Mouse (Mus musculus): ENCODE data around the gene Atp5c1. TPM values are rescaled to one million over a fixed set of nuclear protein-coding genes. Genes with fewer than 3 reads are reported as not detected.

Gene Atp5c1
- polyA plus RNA-seq (2017; shearing (Covaris generic)) = 100 to 1,000 TPM; 659 to 745 TPM

DNA sequence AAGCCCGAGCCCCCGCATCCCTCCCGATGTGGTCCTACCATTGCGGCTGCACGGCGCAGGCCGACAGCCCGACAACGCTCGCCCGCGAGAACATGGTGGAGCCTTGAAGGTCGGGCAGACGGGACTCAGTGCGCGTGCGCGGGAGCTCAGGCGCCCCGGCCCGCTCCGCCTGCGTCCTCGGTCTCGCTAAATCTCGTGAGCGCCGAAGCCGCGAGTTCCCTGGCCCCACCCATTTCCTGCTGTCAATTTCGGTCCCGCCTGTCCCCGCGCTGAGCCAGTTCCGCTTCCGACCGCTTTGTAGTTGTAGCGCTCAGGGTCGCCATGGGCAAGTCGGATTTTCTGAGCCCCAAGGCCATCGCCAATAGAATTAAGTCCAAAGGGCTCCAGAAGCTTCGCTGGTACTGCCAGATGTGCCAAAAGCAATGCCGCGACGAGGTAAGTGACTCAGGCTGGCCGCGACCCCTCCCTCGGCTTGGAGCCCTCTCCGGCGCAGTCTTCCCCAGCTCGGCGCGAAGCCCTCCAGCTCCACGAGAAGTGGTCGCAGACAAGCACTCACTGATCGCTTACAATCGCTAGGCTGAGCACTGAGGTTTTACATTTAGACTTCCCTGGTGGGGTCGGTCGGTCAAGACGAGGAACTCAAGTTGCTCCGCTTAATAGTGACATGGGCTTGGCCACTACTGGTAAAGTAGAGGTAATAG lies at the start of gene Atp5c1, which contains the start of gene Kin:
Gene Atp5c1, minus strand, starts transcription at position 201 of the 701 bp plus-strand sequence.
Gene Kin, plus strand, starts transcription at position 284 of the 701 bp plus-strand sequence.
- ATAC-seq = peak; percentile 98

DNA sequence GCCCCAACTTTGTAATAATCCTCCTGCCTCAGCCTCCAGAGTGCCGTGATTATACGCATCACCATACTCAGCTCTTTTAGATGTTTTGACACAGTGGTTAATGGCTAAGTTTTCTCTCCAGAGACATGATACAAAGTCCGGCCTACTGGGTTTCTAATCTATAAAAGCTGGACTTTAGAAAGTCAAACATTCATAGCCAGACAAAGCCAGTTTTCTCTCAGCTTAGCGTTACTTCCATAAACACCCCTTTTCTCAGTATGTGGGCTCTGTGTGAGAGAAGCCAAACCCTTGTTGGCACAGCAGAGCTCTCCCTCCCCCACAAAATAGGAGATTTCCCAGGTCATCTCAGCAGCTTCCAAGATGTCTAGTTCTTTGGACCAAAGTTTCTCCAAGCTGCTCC lies 48.3 kb upstream of the Atp5c1 start:
- ATAC-seq = no peak

DNA sequence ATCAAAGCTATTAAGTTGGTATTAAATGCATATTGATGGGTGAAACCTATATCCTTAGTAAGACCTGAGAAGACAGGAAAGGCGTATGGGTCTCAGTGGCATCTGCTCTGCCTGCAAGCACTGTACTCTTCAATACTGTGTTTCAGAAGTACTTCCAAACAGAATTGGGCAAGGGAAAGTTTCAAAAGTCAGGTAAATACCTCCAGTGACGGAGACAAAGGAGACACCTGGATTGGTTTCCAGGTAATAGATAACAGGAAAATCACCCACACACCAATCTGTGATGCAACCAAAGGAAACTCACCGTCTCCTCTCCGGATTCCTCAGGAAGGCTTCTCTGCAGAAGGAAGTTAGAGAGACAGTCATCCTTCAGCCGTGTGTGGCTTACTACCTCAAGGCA lies 47.2 kb upstream of the Atp5c1 start:
- no peak for ATAC-seq

DNA sequence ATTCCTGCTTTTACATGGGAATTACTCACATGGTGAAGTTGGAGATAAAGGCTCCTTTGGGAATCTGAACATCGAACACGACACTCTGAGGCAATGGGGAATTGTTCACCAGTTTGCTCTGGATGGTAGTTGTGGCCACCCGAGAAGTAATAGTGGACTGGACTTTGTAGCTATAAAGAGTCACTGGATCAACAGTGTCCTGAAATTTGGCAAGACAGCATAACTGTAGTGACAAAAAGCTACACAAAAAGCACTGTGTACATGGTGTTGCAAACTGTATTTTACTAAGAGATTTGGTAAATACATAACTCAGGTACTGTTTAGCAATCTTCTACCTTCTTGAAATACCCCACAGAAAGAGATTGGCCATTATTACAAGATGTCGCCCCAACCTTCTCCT lies 45.8 kb upstream of the Atp5c1 start:
- no peak for ATAC-seq

DNA sequence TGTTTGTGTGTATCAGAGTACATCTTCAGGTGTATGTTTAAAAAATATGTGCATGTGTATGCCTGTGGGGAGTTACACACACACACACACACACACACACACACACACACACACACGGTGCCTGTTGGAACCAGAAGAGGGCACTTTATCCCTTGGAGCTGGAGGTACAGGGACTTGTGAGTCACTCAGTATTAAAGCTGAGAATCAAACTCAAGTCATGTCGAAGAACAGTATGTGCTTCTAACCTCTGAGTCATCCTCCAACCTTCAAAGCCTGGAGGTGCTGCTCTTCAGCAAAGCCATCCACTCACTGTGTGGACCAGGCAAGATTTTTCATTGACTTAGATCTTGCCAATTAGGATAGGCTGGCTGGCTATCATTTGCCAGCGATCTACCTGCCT lies 41.5 kb upstream of the Atp5c1 start:
- ATAC-seq = no peak

DNA sequence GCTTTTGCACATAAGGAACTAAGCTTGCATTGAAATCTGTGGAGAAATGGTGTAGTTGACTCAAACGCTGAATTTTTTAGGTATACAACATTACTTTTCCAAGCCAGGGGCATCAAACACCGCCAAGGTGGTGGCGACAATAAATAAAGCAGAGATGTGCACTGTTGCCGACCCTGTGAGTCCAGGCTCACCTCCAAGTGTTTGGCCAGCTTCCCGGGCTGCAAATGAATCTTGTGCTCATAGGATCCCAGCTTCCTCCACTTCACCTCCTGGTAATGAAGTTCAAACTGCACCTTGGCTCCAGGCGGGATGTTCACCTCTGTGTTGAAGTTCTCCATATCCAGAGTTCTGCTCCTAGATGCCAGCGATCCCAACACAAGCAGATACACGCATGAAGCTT lies 39.0 kb upstream of the Atp5c1 start:
- ATAC-seq = no peak

DNA sequence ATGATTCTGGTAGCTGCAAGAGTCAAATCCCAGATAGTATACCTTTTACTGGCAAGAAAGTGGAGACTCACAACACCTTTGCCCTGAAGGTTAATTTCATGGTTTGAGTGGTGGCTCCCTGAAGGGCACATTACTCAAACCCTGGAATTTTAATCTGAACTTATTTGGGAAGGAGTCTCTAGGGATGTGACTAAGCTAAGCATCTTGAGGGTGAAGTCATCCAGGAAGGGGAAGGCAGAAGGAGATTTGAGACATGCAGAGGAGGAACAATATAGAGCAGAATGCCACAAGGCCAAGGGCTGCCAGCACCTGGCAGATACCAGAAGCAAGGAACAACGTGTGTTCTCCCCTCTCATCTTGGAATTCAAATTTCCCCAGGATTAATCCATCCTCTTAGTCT lies 38.4 kb upstream of the Atp5c1 start:
- no peak for ATAC-seq

DNA sequence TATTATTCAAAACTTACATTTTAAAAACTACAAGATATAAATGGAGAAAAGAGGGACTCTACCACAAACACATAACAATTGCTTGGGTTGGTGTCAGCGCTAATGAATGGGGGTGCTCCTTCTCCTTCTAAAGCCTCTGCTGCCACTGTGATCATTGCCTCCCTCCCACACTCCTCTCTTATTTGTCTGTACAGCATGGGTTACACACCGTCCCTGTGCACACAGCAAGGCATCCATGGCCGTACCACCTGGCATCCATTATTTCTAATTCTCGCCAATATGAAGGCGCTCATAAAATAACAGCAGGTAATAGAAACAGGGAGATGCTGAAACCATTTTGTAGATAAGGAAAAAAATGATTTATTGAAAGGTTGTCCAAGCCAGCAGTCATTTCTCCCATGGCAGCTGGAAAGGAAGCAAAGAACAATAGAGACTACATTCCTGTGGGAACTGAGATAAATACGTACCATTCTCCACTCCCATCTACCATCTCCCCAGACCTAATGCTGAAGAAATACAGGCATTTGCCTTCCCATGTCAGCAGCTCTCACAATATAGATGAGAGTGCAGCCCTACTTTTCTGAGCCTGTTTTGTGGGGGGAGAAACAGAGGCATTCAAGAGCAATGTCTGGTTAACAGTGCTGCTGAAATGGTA lies 28.4 kb upstream of the Atp5c1 start:
- ATAC-seq = no peak

DNA sequence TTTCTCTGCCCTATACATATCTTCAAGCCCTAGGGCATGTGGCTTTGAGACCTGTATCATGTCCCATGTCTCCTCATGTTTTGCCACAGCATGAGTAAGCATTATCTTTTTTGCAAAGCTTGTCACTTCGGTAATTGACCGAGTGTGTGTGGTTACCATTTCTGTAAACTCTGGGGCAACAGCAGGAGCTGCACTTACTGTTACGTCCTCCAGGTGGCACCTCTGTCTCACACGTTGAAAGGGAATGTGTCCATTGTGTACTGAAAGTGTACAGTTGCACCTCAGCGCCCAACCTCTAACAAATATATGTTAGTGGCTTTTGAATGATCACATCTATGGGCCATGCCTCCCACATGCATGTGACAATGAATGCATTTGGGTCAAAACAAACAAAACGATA lies 20.9 kb upstream of the Atp5c1 start:
- ATAC-seq = peak; percentile 76

DNA sequence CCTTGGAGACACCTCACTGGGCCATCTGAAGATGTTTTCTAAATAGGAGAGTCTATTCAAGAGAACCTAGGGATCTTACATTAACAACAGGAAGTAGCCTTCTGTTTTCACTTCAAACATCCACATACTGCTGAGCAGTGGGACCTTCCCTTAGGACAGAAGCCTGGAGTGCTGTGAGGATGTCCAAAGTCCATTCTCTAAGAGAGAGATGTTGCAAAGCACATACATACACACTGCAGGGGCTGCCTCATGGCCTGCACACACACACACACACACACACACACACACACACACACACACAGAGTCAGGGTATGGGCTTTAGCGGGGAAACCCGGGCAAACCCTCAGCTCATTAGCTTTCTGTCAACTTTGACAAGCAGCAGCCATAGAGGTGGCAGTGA lies 20.2 kb upstream of the Atp5c1 start:
- ATAC-seq = no peak

DNA sequence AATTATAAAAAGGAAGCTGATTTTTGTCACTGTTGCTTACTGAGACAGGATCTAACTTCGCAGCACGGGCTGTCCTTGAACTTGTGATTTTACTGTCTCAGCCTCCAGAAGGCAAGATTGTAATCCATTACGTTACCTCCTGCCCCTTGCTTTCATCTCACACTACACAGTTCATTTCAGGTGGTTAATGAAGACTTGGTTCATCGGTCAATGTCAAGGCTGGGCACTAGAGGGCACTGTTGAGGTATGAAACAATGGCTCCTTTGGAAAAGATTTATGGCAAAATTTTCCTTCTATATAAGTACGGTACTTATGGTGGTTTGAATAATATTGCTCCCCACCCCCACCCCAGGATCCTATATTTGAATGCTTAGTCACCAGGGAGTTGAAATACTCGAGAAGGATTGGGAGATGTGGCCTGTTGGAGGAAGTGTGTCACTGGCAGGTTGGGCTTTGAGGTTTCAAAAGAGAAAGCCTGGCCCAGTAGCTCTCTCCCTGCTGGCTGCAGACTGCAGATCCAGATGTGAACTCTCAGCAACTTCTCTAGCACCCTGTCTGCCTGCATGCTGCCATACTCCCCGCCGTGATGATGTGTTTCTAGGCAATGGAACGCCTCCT lies 18.4 kb upstream of the Atp5c1 start:
- peak; percentile 36 for ATAC-seq

DNA sequence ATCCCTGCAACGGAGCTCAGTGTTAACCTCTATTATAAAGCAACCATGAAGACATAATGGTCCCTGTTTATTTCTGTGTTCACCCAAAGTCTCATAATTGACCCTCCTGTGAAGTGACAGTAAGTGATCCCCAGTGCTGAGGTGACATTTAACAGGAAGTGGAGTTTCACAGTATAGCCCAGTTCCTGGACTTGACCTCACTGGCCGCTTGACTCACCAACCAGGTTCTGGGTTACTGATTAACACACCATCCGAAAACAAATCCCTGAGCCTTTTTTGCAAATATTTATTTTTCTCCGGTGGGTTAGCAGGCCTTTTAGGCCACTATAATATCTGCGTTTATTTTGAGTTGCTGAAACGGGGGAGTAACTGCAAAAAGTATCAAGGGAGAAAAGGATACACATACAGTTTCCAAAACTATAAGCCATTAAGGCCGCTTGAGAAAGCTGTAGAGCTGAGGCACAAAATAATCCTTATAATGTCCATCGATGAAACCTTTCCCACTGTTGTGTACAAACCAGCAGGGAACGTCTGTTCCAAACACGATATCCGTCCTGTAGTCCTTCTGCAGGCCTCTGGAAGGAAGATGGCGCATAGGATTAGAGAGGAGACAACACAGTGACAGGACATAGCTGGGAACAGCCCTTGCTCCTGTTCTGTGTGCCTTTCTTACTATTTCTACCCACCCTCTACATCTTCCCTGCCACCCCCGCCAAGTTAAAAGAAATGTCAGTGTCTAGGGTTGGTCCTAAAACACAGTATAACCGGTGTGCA lies 14.2 kb upstream of the Atp5c1 start:
- ATAC-seq = no peak

DNA sequence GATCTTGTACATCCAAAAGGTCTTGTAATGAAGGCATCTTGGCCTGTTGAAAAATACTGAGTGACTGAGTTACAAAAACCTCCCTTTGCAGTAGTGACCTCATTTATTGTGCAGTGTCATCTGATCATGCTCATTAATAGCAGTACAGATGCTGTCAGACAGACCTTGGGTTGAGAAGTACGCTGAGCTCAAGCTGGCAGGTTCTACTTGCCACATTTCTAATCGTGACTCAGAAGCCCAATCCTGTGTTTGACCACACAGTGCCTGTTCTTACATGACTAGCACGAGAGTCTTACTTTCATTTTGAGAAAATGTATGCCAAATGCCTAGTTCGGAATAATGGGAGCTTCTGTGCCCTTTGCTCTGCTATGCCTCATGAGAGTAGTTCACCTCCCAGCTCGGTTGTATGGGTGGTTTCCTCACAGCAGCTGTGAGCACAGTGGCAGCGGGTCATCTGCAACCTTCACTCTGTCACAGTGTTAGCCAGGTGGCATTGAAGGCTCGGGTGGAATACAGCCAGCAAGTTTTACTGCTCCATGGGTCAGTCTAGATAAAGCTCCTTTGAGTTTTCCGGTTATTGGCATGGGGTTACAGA lies 7.0 kb upstream of the Atp5c1 start:
- ATAC-seq = no peak

DNA sequence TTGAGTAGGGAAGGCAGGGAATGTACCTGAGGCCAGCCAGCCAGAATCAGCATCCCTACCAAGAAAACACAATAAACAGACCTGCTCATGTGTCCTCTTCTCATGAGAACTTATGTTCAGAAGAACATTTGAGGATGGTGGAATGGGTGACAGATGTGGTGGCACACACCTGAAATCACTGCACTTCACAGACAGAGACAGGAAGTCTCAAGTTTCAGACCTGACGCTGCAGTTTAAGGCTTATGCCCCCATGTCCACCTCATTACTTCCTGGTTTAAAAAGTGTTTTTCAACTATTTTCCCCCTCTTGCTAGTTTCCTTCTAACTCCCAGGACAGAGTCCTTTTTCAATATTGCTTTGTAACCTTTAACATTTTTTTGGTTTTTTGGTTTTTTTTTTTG lies 2.4 kb upstream of the Atp5c1 start:
- ATAC-seq = no peak

DNA sequence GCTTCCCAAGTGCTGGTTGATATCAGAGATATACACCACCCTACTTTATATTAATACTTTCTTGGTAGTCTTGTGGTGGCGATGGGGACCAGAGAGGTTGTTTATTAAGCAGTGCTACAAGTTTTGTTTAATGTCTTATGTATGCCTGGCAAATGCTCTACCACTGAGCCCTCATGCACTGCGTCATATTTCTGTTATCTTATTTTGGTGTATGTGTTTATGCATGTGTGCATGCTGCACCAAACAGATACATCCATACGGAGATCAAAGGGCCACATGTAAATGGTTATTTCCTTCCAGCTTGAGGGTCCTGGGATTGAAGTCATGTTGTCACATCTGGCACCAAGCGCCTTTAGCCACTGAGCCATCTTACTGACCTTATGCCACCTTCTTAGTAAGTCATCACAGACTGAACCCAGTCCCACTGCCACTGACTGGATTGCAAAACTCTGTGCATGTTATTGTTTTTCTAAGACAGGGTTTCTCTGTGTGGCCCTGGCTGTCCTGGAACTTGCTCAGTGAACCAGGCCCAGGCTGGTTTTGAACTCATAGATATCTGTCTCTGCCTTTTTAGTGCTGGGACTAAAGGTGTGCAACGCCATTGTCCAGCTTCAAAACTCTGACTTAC lies 1.3 kb upstream of the Atp5c1 start:
- no peak for ATAC-seq

DNA sequence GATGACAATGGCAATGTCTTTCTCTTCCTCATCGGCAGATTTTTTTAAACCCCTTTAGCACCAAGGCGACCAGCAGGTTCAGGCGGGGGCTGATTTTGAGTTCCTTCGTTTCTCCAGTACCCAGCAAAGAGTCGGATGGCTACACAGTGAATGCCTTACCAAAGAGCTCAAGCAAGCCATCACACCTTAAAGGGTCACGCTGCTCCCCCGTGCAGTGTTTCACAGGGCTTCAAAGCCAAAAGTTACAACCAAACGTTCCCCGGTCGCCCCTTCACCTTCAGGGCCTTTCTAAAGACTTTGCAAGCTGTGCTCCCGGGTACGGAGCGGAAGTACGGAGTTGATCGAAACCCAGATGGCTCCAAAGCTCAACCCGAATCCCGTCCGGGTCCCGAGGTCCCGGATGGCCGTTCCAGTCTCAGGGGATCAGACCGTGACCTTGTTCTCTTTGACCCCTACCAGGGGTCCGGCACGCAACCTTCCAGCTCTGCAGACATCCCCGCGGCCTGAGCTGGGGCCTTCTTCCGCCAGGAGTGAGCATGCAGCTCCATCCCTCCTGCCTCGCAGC lies 483 bp downstream of the Atp5c1 start:
- ATAC-seq = peak; percentile 45

DNA sequence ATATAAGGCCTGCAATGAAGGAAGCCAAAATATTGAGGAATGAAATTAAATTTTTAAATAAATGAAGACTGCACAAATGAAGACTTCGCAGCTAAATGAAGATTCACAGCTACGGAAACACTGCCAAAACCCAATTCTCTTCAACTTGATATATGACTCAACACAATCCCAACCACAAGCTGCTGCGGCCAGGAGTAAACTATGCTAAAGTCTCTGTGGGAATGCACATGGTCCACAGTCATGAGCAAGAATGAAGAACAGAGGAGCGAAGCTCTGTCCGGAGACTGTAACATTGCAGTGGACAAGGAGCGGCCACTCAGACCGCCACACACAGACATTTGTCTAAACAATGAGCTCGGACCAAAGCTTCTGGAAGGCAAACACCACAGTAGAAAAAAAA lies 3.6 kb downstream of the Atp5c1 start:
- no peak for ATAC-seq

DNA sequence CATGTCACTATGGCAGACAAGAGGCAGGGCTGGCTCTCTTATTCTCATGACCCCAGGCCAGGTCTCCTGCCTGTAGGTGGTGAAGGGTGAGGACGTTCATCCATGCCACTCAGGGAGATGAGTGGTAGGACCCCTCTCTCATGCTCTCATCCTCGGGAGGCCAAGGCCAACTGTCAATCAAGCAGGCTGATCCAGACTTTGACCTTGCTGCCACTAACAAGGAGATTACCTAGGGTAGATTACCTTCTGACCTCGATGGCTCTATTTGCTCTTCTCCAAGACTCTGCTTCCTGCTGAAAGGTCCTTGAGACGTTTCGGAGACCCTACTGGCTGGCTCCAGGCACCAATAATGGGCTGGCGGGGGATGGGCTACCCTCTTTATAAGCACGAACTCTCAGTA lies 5.8 kb downstream of the Atp5c1 start:
- ATAC-seq = no peak

DNA sequence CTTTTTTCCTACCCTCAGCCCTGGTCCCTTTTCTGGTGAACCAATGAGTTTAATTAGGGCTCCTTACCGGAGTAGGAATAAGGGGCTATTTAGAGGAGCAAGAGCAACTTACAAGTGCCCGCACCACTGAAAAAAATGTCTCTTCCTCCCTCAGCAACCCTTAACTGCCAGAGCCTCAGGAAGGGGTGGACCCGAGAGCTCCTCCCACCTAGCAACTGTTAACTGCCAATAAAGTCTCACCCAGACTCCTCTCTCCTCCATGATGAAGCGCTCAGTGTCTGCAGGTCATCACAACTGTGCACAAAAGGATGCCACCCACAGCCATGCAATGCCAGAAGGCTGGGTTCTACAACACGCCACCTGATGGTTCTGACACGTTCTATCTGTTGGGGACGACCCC lies 8.6 kb downstream of the Atp5c1 start:
- ATAC-seq = no peak

DNA sequence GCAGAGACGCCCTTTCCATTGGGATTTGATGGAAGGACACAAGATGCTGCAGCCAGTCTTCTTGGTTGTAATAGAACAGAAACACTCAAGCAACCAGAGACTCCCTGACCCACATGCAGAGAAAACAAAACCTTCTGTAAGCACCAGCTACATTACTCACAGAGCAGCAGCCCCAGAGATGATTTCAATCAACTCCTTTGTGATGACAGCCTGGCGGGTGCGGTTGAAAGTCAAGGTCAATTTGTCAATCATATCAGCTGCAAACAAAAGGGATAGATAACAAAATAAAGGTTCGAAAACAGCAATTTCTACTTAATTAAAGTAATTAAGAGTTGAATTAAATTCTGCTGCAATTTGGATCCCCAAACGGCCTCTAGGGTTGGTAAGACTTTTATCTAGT lies 21.5 kb downstream of the Atp5c1 start:
- no peak for ATAC-seq

DNA sequence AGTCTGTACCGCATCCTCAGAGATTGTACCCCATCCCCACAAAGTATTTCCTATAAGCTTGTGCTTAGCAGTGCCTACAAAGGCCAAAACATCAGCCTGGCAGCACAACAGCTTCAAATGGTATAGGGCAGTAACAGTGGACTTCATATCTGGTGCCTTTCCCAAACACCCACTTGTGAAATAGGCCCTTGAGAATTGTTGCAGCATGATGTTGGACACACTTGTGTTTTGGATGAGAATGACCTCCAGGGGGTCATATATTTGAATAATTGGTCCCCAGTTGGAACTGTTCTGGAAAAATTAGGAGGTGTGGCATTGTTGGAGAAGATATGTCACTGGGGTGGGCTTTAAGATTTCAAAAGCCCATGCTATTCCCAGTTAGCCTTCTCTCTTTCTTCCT lies 28.3 kb downstream of the Atp5c1 start:
- no peak for ATAC-seq

DNA sequence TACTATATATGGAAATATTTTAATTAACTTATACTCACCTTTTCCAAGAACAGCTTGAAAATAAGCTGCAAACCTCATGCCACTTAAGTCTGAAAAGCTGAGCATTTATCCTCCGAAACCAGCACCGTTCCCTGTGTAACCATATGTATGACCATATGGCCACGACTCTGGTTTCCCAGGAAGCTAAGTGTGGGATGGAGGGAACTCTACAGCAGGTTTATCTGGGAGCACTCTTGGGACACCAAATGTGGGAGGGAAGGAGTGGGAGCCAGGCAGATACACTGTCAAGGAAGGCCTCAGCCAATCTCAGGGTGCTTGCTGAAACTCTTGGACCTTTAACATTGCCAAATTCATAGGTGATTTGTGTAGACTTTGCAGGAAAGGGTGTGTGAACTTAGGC lies 29.4 kb downstream of the Atp5c1 start:
- ATAC-seq = no peak
